20 mouse cellular contexts compared by ENCODE assay signal in the genomic region with DNA sequence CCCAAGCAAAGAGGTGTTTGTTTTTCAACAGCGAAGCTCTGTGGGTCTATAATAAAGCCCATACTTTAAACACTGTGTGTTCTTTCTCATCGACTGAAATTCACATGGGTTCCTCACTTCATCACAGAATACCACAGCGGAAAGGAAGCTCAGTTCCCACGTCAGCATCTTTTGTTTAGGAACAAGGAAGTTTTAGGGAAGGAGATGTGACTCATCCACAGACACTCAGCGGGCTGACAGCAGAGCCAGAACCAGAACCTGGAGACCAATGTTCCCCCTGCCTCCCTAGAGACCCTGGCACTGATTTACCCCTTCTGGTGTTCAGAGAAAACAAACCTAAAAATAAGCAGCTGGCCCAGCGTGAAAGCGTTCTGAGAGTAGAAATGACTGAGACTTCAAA.
"Had no signal": no experiment of that assay in that cellular context is flagged by ENCODE, and none has a peak within 500 bp of the region (broad histone marks: within the 10 kb centered on the region; RNA-seq: fewer than 3 reads in every experiment).

No protein-coding gene starts in this region.

- H3K4me1 ChIP-seq: limb, embryonic 10.5 days; lung, embryonic 15.5 days; stomach, embryonic 15.5 days had no signal

- H3K27ac ChIP-seq: limb, embryonic 10.5 days; limb, embryonic 13.5 days; liver, embryonic 12.5 days; liver, embryonic 15.5 days; lung, embryonic 15.5 days; stomach, embryonic 15.5 days had no signal

- H3K4me3 ChIP-seq: limb, embryonic 10.5 days; limb, embryonic 13.5 days; liver, embryonic 12.5 days; liver, embryonic 15.5 days; lung, embryonic 15.5 days; stomach, embryonic 15.5 days had no signal

- DNase-seq: kidney, adult 18-20 months; kidney, adult 9 months; kidney, postnatal 14 days; kidney, postnatal 4 days; liver; lung, adult 18-20 months; lung, postnatal 10 days; lung, postnatal 4 days; midbrain, embryonic 14.5 days; right cerebral cortex, adult 18-20 months; right cerebral cortex, postnatal 14 days; right cerebral cortex, postnatal 4 days; thymus, adult 18-20 months; thymus, postnatal 36 days had no signal
